Mouse (Mus musculus): ENCODE measurements around the gene Cubn. TPM values are rescaled to one million over a fixed set of nuclear protein-coding genes. Genes with fewer than 3 reads are reported as not detected.

Cubn gene
- polyA plus RNA-seq, 1 experiment from 2014 or later, result 1.5 TPM

DNA sequence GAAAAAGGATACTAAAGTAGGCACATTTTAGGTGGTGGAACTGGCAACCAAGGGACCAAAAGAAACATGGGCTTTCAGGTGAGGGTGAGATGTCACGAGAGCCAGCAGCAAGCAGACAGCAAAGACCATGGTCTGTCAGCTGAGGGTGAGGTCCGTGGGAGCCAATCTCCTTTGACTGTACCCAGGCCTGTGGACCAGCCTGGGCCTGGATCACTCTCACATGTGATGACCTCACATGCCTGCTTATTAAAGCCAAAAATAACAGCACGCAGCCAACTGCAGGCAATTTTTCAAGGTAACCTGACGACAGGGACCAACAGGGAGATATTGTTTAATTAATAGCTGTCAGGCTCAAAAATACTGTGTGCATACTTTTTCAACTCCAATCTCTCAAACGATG is 255.9 kb downstream of the Cubn start:
- 53% methylated on average over 5 of the region's 5 CpGs for WGBS
- ATAC-seq (ENCODE audit: insufficient read depth), result no peak
- H3K9ac ChIP-seq, result no peak overlapping the region
- no peak overlapping the region for H3K4me2 ChIP-seq
- H3K27ac ChIP-seq (ENCODE audit: low read depth), result no peak overlapping the region
- peaks cover 7% of the 10 kb centered on the region; the same call in 1 of the 2 replicates for H3K36me3 ChIP-seq (ENCODE audit: insufficient read depth)
- H3K27me3 ChIP-seq (ENCODE audit: insufficient read depth, low read length), result no peaks in the 10 kb centered on the region
- no peak for DNase-seq
- TF ChIP-seq CTCF (IDR thresholded peaks at IDR 0.05; ENCODE audit: low read depth), result no peak
- H3K4me1 ChIP-seq (ENCODE audit: insufficient read depth), result peaks cover 3% of the 10 kb centered on the region; the same call in 1 of the 2 replicates
- no peak overlapping the region for H3K4me3 ChIP-seq (ENCODE audit: low read depth, low read length)
- H3K9me3 ChIP-seq (ENCODE audit: low read depth, low read length), result no peaks in the 10 kb centered on the region

DNA sequence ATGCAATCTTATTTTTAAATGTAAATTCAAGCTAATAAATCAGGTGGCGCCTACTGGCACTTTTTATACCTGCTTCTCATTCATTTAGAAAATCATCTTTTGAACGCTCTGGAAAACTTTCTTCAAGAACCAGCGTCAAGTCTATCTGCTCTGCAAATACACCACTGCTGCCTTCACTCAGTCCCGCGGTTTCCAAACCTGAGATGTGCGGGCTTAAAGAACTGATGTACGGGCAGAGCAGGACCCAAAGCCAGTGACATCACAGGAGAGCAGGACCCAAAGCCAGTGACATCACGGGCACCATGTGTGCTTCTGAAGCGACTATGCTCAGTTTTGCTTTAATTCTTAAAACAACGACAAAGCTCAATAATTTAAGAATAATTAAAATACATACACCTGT is 256.8 kb downstream of the Cubn start:
- DNase-seq (no peak), ATAC-seq (ENCODE audit: insufficient read depth) (no peak)
- Histone ChIP-seq H3K4me2 (no peak overlapping the region), H3K9ac (no peak overlapping the region), H3K27me3 (ENCODE audit: insufficient read depth, low read length) (no peaks in the 10 kb centered on the region), H3K4me3 (ENCODE audit: low read depth, low read length) (no peak overlapping the region), H3K36me3 (ENCODE audit: insufficient read depth) (peaks cover 7% of the 10 kb centered on the region; the same call in 1 of the 2 replicates), H3K27ac (ENCODE audit: low read depth) (no peak overlapping the region), H3K4me1 (ENCODE audit: insufficient read depth) (peaks cover 3% of the 10 kb centered on the region; the same call in 1 of the 2 replicates), H3K9me3 (ENCODE audit: low read depth, low read length) (no peaks in the 10 kb centered on the region)
- no peak for TF ChIP-seq CTCF (IDR thresholded peaks at IDR 0.05; ENCODE audit: low read depth)
- WGBS, result 81% methylated on average over 10 of the region's 10 CpGs

DNA sequence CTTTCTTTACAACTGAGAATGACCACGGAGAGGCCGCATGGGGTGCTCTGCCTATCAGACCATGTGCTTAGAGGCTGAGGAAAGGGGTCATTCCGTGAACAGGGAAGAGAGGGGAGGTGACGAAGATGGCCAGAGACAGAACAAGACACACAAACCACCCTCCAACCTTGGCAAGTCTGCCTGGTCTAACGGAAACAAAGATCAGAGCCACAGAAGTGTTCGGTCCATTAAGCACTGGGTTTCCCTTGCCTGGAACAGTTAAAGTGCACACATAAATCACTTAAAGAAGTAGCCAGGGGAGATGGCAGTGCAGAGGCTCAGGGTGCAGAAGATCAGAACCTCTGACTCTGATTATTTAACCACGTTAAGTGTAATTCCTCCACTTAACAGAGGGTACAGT is 257.7 kb downstream of the Cubn start:
- H3K9ac ChIP-seq, result no peak overlapping the region
- no peak overlapping the region for H3K4me3 ChIP-seq (ENCODE audit: low read depth, low read length)
- no peaks in the 10 kb centered on the region for H3K27me3 ChIP-seq (ENCODE audit: insufficient read depth, low read length)
- no peak for TF ChIP-seq CTCF (IDR thresholded peaks at IDR 0.05; ENCODE audit: low read depth)
- DNase-seq (no peak), ATAC-seq (ENCODE audit: insufficient read depth) (no peak)
- no peaks in the 10 kb centered on the region for H3K9me3 ChIP-seq (ENCODE audit: low read depth, low read length)
- peaks cover 3% of the 10 kb centered on the region; the same call in 1 of the 2 replicates for H3K4me1 ChIP-seq (ENCODE audit: insufficient read depth)
- 28% methylated on average over 7 of the region's 7 CpGs for WGBS
- no peak overlapping the region for H3K4me2 ChIP-seq
- peaks cover 3% of the 10 kb centered on the region; the same call in 1 of the 2 replicates for H3K36me3 ChIP-seq (ENCODE audit: insufficient read depth)
- H3K27ac ChIP-seq (ENCODE audit: low read depth), result no peak overlapping the region

DNA sequence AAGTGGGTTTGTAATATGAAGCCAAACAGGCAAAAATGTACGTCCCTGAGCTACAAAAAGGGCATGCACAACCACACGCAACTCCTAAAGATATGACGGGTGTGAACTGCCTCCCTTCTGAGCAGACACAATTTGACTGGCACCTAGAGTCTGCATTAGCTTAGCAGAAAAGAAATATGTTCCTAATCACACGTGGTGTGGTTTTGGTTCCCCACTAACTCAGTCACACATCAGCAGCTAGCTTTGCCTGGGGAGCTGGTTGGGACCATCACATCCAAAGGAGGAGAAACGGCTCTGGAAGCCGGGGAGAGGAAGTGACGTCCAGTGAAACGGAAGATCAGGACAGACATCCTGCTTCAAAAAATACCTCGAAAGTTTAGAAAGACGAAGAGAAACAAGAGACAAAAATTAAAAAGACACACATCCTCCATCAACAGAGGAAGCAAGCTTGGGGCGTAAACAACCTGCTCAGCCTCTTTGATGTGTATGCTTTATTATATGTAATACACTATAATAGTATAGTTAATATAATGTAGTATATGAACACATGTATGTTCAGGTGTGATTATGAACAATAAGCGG is 258.3 kb downstream of the Cubn start:
- WGBS, result 66% methylated on average over 12 of the region's 12 CpGs
- no peaks in the 10 kb centered on the region for H3K36me3 ChIP-seq (ENCODE audit: insufficient read depth)
- H3K4me3 ChIP-seq (ENCODE audit: low read depth, low read length), result no peak overlapping the region
- H3K27me3 ChIP-seq (ENCODE audit: insufficient read depth, low read length), result no peaks in the 10 kb centered on the region
- H3K9me3 ChIP-seq (ENCODE audit: low read depth, low read length), result no peaks in the 10 kb centered on the region
- H3K27ac ChIP-seq (ENCODE audit: low read depth), result no peak overlapping the region
- no peak for TF ChIP-seq CTCF (IDR thresholded peaks at IDR 0.05; ENCODE audit: low read depth)
- no peak overlapping the region for H3K4me2 ChIP-seq
- ATAC-seq (ENCODE audit: insufficient read depth), result no peak
- peaks cover 3% of the 10 kb centered on the region; the same call in 1 of the 2 replicates for H3K4me1 ChIP-seq (ENCODE audit: insufficient read depth)
- no peak overlapping the region for H3K9ac ChIP-seq
- DNase-seq, result no peak

DNA sequence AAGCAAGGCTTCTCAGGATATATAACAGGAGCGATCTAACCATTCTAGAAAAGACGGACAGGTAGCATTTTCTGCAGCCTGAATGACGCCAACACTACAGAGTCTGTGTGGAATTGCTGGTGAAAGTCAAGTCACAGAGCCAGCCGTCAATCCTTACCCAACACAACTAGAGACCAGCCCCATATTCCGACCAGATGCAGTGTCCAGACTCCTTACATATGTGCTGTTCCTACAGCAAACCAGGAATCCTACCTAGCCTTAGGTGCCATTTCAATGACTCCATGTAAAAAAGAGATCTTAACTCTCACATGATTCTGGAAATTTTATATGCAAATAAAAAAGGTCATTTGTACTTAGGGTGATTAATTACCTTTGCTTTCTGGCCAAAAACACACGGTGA is 259.3 kb downstream of the Cubn start:
- ATAC-seq (ENCODE audit: insufficient read depth) (no peak), DNase-seq (no peak)
- no peak overlapping the region for H3K9ac ChIP-seq
- no peaks in the 10 kb centered on the region for H3K36me3 ChIP-seq (ENCODE audit: insufficient read depth)
- no peak for TF ChIP-seq CTCF (IDR thresholded peaks at IDR 0.05; ENCODE audit: low read depth)
- 79% methylated on average over 6 of the region's 6 CpGs for WGBS
- H3K27ac ChIP-seq (ENCODE audit: low read depth), result no peak overlapping the region
- H3K4me3 ChIP-seq (ENCODE audit: low read depth, low read length), result no peak overlapping the region
- no peaks in the 10 kb centered on the region for H3K27me3 ChIP-seq (ENCODE audit: insufficient read depth, low read length)
- peaks cover 3% of the 10 kb centered on the region; the same call in 1 of the 2 replicates for H3K4me1 ChIP-seq (ENCODE audit: insufficient read depth)
- no peaks in the 10 kb centered on the region for H3K9me3 ChIP-seq (ENCODE audit: low read depth, low read length)
- H3K4me2 ChIP-seq, result no peak overlapping the region

DNA sequence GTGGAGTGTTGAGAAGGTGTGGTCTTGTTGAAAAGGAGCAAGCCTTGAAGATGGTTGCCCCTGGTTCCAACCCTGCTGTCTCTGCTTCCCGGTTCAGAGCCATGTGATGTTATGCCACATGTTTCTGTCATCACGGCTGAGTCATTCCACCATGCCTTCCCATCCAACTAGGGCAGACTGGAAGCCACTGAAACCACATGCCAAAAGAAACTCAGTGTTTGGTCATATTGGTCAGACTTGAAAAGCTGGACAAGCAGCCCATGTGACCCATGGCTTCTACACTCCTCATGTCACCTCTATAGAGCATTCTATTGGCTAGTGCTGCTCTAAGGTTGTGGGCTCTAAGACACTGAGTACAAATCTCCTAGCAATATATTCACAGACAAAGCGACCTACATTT is 261.9 kb downstream of the Cubn start:
- no peaks in the 10 kb centered on the region for H3K9me3 ChIP-seq (ENCODE audit: low read depth, low read length)
- no peaks in the 10 kb centered on the region for H3K36me3 ChIP-seq (ENCODE audit: insufficient read depth)
- H3K4me1 ChIP-seq (ENCODE audit: insufficient read depth), result peaks cover 3% of the 10 kb centered on the region; the same call in 1 of the 2 replicates
- no peak for DNase-seq
- H3K27me3 ChIP-seq (ENCODE audit: insufficient read depth, low read length), result no peaks in the 10 kb centered on the region
- 91% methylated on average over 3 of the region's 3 CpGs for WGBS
- H3K27ac ChIP-seq (ENCODE audit: low read depth), result no peak overlapping the region
- ATAC-seq (ENCODE audit: insufficient read depth), result no peak
- no peak overlapping the region for H3K4me3 ChIP-seq (ENCODE audit: low read depth, low read length)
- no peak overlapping the region for H3K9ac ChIP-seq
- H3K4me2 ChIP-seq, result no peak overlapping the region
- TF ChIP-seq CTCF (IDR thresholded peaks at IDR 0.05; ENCODE audit: low read depth), result no peak

Other genes with a start within 250 kb of the Cubn start
- gene Rsu1, start 220.4 kb downstream of the Cubn start, polyA plus RNA-seq (2014; fragmentation: Nextera tagmentation; extraction: Ambion mirVana), result 144 and 155 TPM in 2 replicates
- gene Trdmt1, start 52.9 kb upstream of the Cubn start, polyA plus RNA-seq (2014; fragmentation: Nextera tagmentation; extraction: Ambion mirVana), result 18.1 TPM in 2 replicates
- gene Vim, start 82.1 kb upstream of the Cubn start, polyA plus RNA-seq (2014; fragmentation: Nextera tagmentation; extraction: Ambion mirVana), result 843 and 848 TPM in 2 replicates